Mouse (Mus musculus) forebrain, embryonic 14.5 days (tissue): ENCODE results near the gene Rnf2. TPM values are rescaled to one million over a fixed set of nuclear protein-coding genes. Genes with fewer than 3 reads are reported as not detected.

Source experiments
- ATAC-seq: fragments of 200-750 bp; cut with Nextera tagmentation; 2 replicates; pipeline ENCODE4 v1.8.0; 2017; ENCODE audit warnings: mild to moderate bottlenecking, moderate library complexity
- DNase-seq: peaks from one replicate; pipeline ENCODE4 v3.0.0-alpha.2; 2015; ENCODE audit warnings: low spot score
- H3K27ac ChIP-seq: fragments of 300-500 bp; sonication (generic); 2 replicates; pipeline ENCODE4 v1.5.1; 2014; ENCODE audit warnings: low read depth, mild to moderate bottlenecking, control low read depth, low read length, moderate library complexity
- H3K27me3 ChIP-seq: fragments of 300-500 bp; sonication (generic); replicated peaks from 2 replicates; pipeline ENCODE4 v1.6.1; 2014; ENCODE audit warnings: low read length, control low read depth, mixed read lengths; ENCODE audit not compliant: control insufficient read depth, insufficient read depth
- H3K36me3 ChIP-seq: fragments of 300-500 bp; sonication (generic); 2 replicates; pipeline ENCODE4 v1.6.1; 2014; ENCODE audit warnings: low read length, control low read depth; ENCODE audit not compliant: control insufficient read depth, insufficient read depth
- H3K4me1 ChIP-seq: fragments of 300-500 bp; sonication (generic); 2 replicates; pipeline ENCODE4 v1.6.1; 2014; ENCODE audit warnings: antibody characterized with exemption, low read length, control low read depth; ENCODE audit not compliant: control insufficient read depth, insufficient read depth
- H3K4me2 ChIP-seq: fragments of 300-500 bp; sonication (generic); 2 replicates; pipeline ENCODE4 v1.6.1; 2014; ENCODE audit warnings: mild to moderate bottlenecking, control low read depth, low read length
- H3K4me3 ChIP-seq: fragments of 300-500 bp; sonication (generic); 2 replicates; pipeline ENCODE4 v1.5.1; 2014; ENCODE audit warnings: low read depth, low read length, control low read depth
- H3K9ac ChIP-seq: fragments of 300-500 bp; sonication (generic); 2 replicates; pipeline ENCODE4 v1.6.1; 2014; ENCODE audit warnings: mild to moderate bottlenecking, low read length, control low read depth, moderate library complexity
- H3K9me3 ChIP-seq: fragments of 300-500 bp; sonication (generic); replicated peaks from 2 replicates; pipeline ENCODE4 v1.6.1; 2016; ENCODE audit warnings: low read length, control low read depth, mixed read lengths; ENCODE audit not compliant: control insufficient read depth
- WGBS: fragments of 180-500 bp; shearing (Covaris S2); extraction: QIAGEN DNeasy Blood & Tissue Kit; methylation state at CpG from one replicate; pipeline ENCODE4 v1.1.7; 2014; 5-methylcytosine and 5-hydroxymethylcytosine counted together
- microRNA-seq: library from miRNA; unstranded; fragments of <30 nt; microRNA quantifications from one replicate; pipeline ENCODE4, GENCODE M21; 2016
- polyA plus RNA-seq: library from polyadenylated mRNA; unstranded; fragments of >200 nt; fragmentation: Nextera tagmentation; extraction: Ambion mirVana; gene quantifications from 2 replicates; pipeline ENCODE4 v1.2.1, GENCODE M21; 2014

Gene Rnf2
- polyA plus RNA-seq, 1 experiment from 2014 or later, result 143 TPM

GRCm38 (mm10) chr1:151428263-151429221, 72.2 kb downstream of the Rnf2 start, which contains the start of the genes Swt1 and Trmt1l:
Gene Swt1 (minus strand): TSS chr1:151428455.
Gene Trmt1l (plus strand): TSS chr1:151428542.
- peaks cover 13% of the 10 kb centered on the region for H3K4me1 ChIP-seq
- under 1% methylated on average over 74 of the region's 74 CpGs for WGBS

GRCm38 (mm10) chr1:151427888-151428262, 72.9 kb downstream of the Rnf2 start:
- Histone ChIP-seq H3K36me3 (0 out of 2 replicates have a peak, but pooled peaks cover 2% of the 10 kb centered on the region), H3K27me3 (no peaks in the 10 kb centered on the region), H3K4me3 (peak overlapping the region; percentile 85), H3K9ac (peak overlapping the region; percentile 71), H3K4me2 (peak overlapping the region; percentile 61), H3K27ac (0 out of 2 replicates have a peak overlapping the region, but pooled peaks have one; percentile 16), H3K4me1 (peaks cover 13% of the 10 kb centered on the region), H3K9me3 (no peaks in the 10 kb centered on the region)
- 1% methylated on average over 26 of the region's 26 CpGs for WGBS
- ATAC-seq, result peak; percentile 61; the same call in 1 of the 2 replicates
- DNase-seq, result no peak

More at GRCm38 (mm10) chr1:151428263-151429221, 72.2 kb downstream of the Rnf2 start, which contains the start of the genes Swt1 and Trmt1l:
- Histone ChIP-seq H3K27ac (peak within 1 kb of the TSS; percentile 94), H3K9ac (peak within 1 kb of the TSS; percentile 91), H3K9me3 (no peaks in the 10 kb centered on the region), H3K36me3 (peaks cover 5% of the 10 kb centered on the region; the same call in 1 of the 2 replicates), H3K27me3 (no peaks in the 10 kb centered on the region), H3K4me2 (peak within 1 kb of the TSS; percentile 61), H3K4me3 (peak within 1 kb of the TSS; percentile 85)
- ATAC-seq (peak; percentile 100), DNase-seq (peak; percentile 100)

GRCm38 (mm10) chr1:151426947-151427600, 73.7 kb downstream of the Rnf2 start:
- WGBS, result 31% methylated on average over 7 of the region's 7 CpGs
- no peaks in the 10 kb centered on the region for H3K27me3 ChIP-seq
- peak overlapping the region; percentile 71; the same call in 1 of the 2 replicates for H3K9ac ChIP-seq

GRCm38 (mm10) chr1:151422178-151422577, 78.6 kb downstream of the Rnf2 start:
- Histone ChIP-seq H3K4me3 (no peak overlapping the region), H3K9ac (no peak overlapping the region), H3K9me3 (no peaks in the 10 kb centered on the region), H3K27me3 (no peaks in the 10 kb centered on the region), H3K4me2 (no peak overlapping the region), H3K4me1 (peaks cover 2% of the 10 kb centered on the region; the same call in 1 of the 2 replicates), H3K36me3 (peaks cover 30% of the 10 kb centered on the region), H3K27ac (no peak overlapping the region)
- WGBS, result 93% methylated on average over 3 of the region's 3 CpGs
- no peak for ATAC-seq
- DNase-seq, result no peak

More at GRCm38 (mm10) chr1:151426947-151427600, 73.7 kb downstream of the Rnf2 start:
- Histone ChIP-seq H3K27ac (no peak overlapping the region), H3K4me2 (peak overlapping the region; percentile 61), H3K9me3 (no peaks in the 10 kb centered on the region), H3K36me3 (peaks cover 7% of the 10 kb centered on the region; the same call in 1 of the 2 replicates), H3K4me3 (peak overlapping the region; percentile 85), H3K4me1 (peaks cover 13% of the 10 kb centered on the region)
- ATAC-seq (no peak), DNase-seq (no peak)

- ATAC-seq, result no peak
- no peaks in the 10 kb centered on the region for H3K4me1 ChIP-seq
Observed at GRCm38 (mm10) chr1:151409827-151410226, 90.9 kb downstream of the Rnf2 start.

More at GRCm38 (mm10) chr1:151409827-151410226, 90.9 kb downstream of the Rnf2 start:
- DNase-seq, result no peak
- Histone ChIP-seq H3K9ac (no peak overlapping the region), H3K9me3 (no peaks in the 10 kb centered on the region), H3K4me3 (no peak overlapping the region), H3K4me2 (no peak overlapping the region), H3K27me3 (no peaks in the 10 kb centered on the region), H3K36me3 (peaks cover 22% of the 10 kb centered on the region), H3K27ac (no peak overlapping the region)
- WGBS, result 93% methylated on average over 3 of the region's 3 CpGs

Small RNA genes lying within 50 kb of the gene (microRNA-seq; reads per million reads assigned to microRNA genes)
- 0.66 reads per million for gene Mir7682

Other genes starting within 250 kb of the Rnf2 start
- gene Ivns1abp, start 156.5 kb downstream of the Rnf2 start, polyA plus RNA-seq, result 323 and 358 TPM in 2 replicates
- 16.0 and 21.3 TPM in 2 replicates for gene Swt1, start 72.5 kb downstream of the Rnf2 start, polyA plus RNA-seq
- gene Trmt1l, start 72.4 kb downstream of the Rnf2 start, polyA plus RNA-seq, result 34.5 and 45.3 TPM in 2 replicates
- gene Fam129a, start 70.2 kb upstream of the Rnf2 start, polyA plus RNA-seq, result 0.33 TPM in 2 replicates